Mouse (Mus musculus) ZHBTc4 (cell line): ENCODE data around the gene Caly.

ENCODE experiments used
- DNase-seq: peaks from one replicate; pipeline ENCODE4 v3.0.0-alpha.2; 2011; ENCODE audit warnings: low read depth, low spot score

Caly gene

GRCm38 (mm10) chr7:140042728-140043127 lies 39.6 kb downstream of the Caly start:
- DNase-seq: no peak

- DNase-seq: no peak
Observed at GRCm38 (mm10) chr7:140037171-140037555, 45.2 kb downstream of the Caly start.

GRCm38 (mm10) chr7:140036281-140037170 lies 45.8 kb downstream of the Caly start, which contains the start of the genes Zfp511 and Tubgcp2:
Gene Zfp511, plus strand, starts transcription at chr7:140036391.
Gene Tubgcp2, minus strand, starts transcription at chr7:140036669.
- peak; percentile 99 for DNase-seq

GRCm38 (mm10) chr7:140035456-140035855 lies 46.9 kb downstream of the Caly start:
- DNase-seq: no peak

GRCm38 (mm10) chr7:140033386-140033785 lies 49.0 kb downstream of the Caly start:
- no peak for DNase-seq

- DNase-seq: no peak
Observed at GRCm38 (mm10) chr7:140032366-140032765, 50.0 kb downstream of the Caly start.

GRCm38 (mm10) chr7:140031771-140032170 lies 50.6 kb downstream of the Caly start:
- DNase-seq: no peak
